Mouse (Mus musculus): ENCODE results near the gene Tsen15.

GRCm38 (mm10) chr1:152368311-152369088, 18.0 kb downstream of the Tsen15 start:
- TF ChIP-seq CTCF (IDR thresholded peaks at IDR 0.05; ENCODE audit: borderline replicate concordance, extremely low read depth, insufficient read depth, insufficient read length) = peak; percentile 13; the same call in 1 of the 2 replicates
- TF ChIP-seq POLR2A (IDR thresholded peaks at IDR 0.05; ENCODE audit: borderline replicate concordance, extremely low read depth, insufficient read depth, insufficient read length, poor library complexity, severe bottlenecking) = no peak
